Mouse (Mus musculus): ENCODE measurements around the gene Klhdc4. TPM values are rescaled to one million over a fixed set of nuclear protein-coding genes. Genes with fewer than 3 reads are reported as not detected.

Gene Klhdc4
- polyA plus RNA-seq, 1 experiment from 2014 or later, result 44.5 TPM

DNA sequence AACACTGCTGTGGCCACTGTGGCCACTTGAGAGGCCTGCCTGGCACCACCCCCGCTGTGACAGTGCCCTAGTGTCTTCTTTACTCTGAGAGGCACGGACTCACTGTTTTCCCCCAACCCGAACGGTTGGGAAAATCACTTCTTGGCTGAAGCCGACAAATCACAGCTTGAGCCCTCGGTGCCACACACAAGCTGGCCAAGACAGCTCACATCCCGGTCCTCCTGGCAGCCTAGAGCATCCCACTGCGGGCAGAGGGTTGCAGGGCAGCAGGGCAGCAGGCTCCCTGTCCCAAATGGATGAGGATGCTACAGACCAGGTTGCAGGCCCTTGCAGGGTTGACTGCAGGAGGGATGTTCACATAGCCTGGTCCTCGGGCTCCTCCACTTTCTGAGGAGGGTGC, 79.9 kb downstream of the Klhdc4 start:
- peaks cover 13% of the 10 kb centered on the region; the same call in 1 of the 2 replicates for H3K36me3 ChIP-seq
- WGBS, result 87% methylated on average over 9 of the region's 9 CpGs
- no peak overlapping the region for H3K4me3 ChIP-seq (replicated peaks)

More for the DNA sequence above, 79.9 kb downstream of the Klhdc4 start:
- Histone ChIP-seq H3K27me3 (replicated peaks) (0 out of 2 replicates have a peak, but pooled peaks cover 4% of the 10 kb centered on the region), H3K4me2 (no peak overlapping the region), H3K9me3 (replicated peaks) (no peaks in the 10 kb centered on the region; the same call in 1 of the 2 replicates), H3K27ac (replicated peaks) (no peak overlapping the region), H3K4me1 (no peaks in the 10 kb centered on the region), H3K9ac (replicated peaks) (no peak overlapping the region)
- ATAC-seq (ENCODE audit: low FRiP score), result no peak

Other genes starting within 250 kb of the Klhdc4 start
- gene Map1lc3b, start 239.2 kb downstream of the Klhdc4 start, polyA plus RNA-seq (2015; fragmentation: Nextera tagmentation; extraction: Ambion mirVana), result 315 and 351 TPM in 2 replicates
- gene Zcchc14, start 176.7 kb downstream of the Klhdc4 start, polyA plus RNA-seq (2015; fragmentation: Nextera tagmentation; extraction: Ambion mirVana), result 16.7 and 21.3 TPM in 2 replicates
- 107 and 133 TPM in 2 replicates for gene Jph3, start 99.9 kb downstream of the Klhdc4 start, polyA plus RNA-seq (2015; fragmentation: Nextera tagmentation; extraction: Ambion mirVana)
- 39.6 and 41.1 TPM in 2 replicates for gene Slc7a5, start 78.1 kb upstream of the Klhdc4 start, polyA plus RNA-seq (2015; fragmentation: Nextera tagmentation; extraction: Ambion mirVana)
- gene Car5a, start 115.3 kb upstream of the Klhdc4 start, polyA plus RNA-seq (2015; fragmentation: Nextera tagmentation; extraction: Ambion mirVana), result 0.46 and 0.50 TPM in 2 replicates
- 51.1 and 52.8 TPM in 2 replicates for gene Banp, start 120.2 kb upstream of the Klhdc4 start, polyA plus RNA-seq (2015; fragmentation: Nextera tagmentation; extraction: Ambion mirVana)

Measured in neural tube, embryonic 15.5 days (tissue).